Mouse (Mus musculus) embryonic facial prominence, embryonic 10.5 days (tissue): ENCODE measurements around the gene Krtap12-1. TPM values are rescaled to one million over a fixed set of nuclear protein-coding genes. Genes with fewer than 3 reads are reported as not detected.
"Not testable (repeated sequence)": the region's sequence is repeated elsewhere in the genome, so short reads cannot be mapped to it uniquely, and the experiment has no call there.

ENCODE experiments used
- DNase-seq: peaks from one replicate; pipeline ENCODE4 v3.0.0-alpha.2; 2017; ENCODE audit warnings: low spot score
- H3K27ac ChIP-seq: fragments of 300-500 bp; sonication (generic); replicated peaks from 2 replicates; pipeline ENCODE4 v1.5.1; 2016; ENCODE audit warnings: mild to moderate bottlenecking
- H3K27me3 ChIP-seq: fragments of 300-500 bp; sonication (generic); replicated peaks from 2 replicates; pipeline ENCODE4 v1.6.1; 2016; ENCODE audit warnings: low read depth, mild to moderate bottlenecking; ENCODE audit not compliant: poor library complexity, severe bottlenecking
- H3K36me3 ChIP-seq: fragments of 300-500 bp; sonication (generic); replicated peaks from 2 replicates; pipeline ENCODE4 v1.6.1; 2016; ENCODE audit warnings: mild to moderate bottlenecking, moderate library complexity
- H3K4me1 ChIP-seq: fragments of 300-500 bp; sonication (generic); 2 replicates; pipeline ENCODE4 v1.6.1; 2016
- H3K4me3 ChIP-seq: fragments of 300-500 bp; sonication (generic); 2 replicates; pipeline ENCODE4 v1.5.1; 2016; ENCODE audit warnings: mild to moderate bottlenecking, moderate library complexity
- H3K9me3 ChIP-seq: fragments of 300-500 bp; sonication (generic); 2 replicates; pipeline ENCODE4 v1.6.1; 2016; ENCODE audit warnings: mild to moderate bottlenecking
- WGBS: fragments of 180-500 bp; shearing (Covaris S2); methylation state at CpG from one replicate; pipeline ENCODE4 v1.1.7; 2016; 5-methylcytosine and 5-hydroxymethylcytosine counted together
- polyA plus RNA-seq: library from polyadenylated mRNA; unstranded; fragments of >200 nt; fragmentation: Nextera tagmentation; extraction: Ambion mirVana; gene quantifications from 2 replicates; pipeline ENCODE4 v1.2.1, GENCODE M21; 2016

The Krtap12-1 gene
- polyA plus RNA-seq, 1 experiment from 2014 or later, result not detected

DNA sequence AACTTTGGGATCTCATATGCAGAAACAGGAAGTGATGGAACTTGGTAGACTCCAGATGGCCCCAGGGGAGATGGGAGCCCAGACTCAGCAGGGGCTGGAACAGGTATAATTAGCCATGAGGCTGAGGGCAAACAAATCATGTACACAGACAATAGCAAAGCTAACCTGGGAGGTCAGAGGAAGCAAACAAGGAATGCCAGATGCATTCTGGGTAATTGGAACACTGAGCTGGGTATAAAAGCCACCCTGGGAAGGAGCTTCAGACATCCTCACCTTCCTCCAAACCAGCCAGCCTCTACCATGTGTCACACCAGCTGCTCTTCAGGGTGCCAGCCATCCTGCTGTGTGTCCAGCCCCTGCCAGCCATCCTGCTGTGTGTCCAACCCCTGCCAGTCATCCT lies 9.2 kb upstream of the Krtap12-1 start, which contains the start of gene Gm10024:
Gene Gm10024, plus strand, starts transcription at position 301 of the 400 bp plus-strand sequence.
- not testable (repeated sequence) for H3K27me3 ChIP-seq, H3K36me3 ChIP-seq, DNase-seq, H3K4me1 ChIP-seq, H3K27ac ChIP-seq, H3K4me3 ChIP-seq
- H3K9me3 ChIP-seq, result peaks cover 15% of the 10 kb centered on the region; the same call in 1 of the 2 replicates

GRCm38 (mm10) chr10:77713734-77714133 lies 6.7 kb upstream of the Krtap12-1 start:
- Histone ChIP-seq H3K4me3 (no peak overlapping the region), H3K9me3 (peaks cover 8% of the 10 kb centered on the region; the same call in 1 of the 2 replicates)

DNA sequence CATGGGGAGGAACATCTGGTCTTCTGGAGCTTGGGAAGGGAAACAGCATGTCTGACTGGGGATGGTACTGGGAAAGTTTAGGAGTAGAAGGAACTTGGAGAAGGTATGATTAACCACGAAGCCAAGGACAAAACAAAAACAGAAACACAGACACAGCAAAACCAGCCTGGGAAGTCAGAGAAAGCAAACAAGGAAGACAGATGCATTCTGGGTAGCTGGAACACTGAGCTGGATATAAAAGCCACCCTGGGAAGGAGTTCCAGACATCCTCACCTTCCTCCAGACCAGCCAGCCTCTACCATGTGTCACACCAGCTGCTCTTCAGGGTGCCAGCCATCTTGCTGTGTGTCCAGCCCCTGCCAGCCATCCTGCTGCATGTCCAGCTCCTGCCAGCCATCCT lies 4.9 kb upstream of the Krtap12-1 start, which contains the start of gene Gm10142:
Gene Gm10142, plus strand, starts transcription at position 301 of the 400 bp plus-strand sequence.
- Histone ChIP-seq H3K4me3 (no peak within 1 kb of the TSS), H3K36me3 (no peaks in the 10 kb centered on the region), H3K27ac (no peak within 1 kb of the TSS), H3K27me3 (no peaks in the 10 kb centered on the region), H3K4me1 (no peaks in the 10 kb centered on the region), H3K9me3 (peaks cover 10% of the 10 kb centered on the region; the same call in 1 of the 2 replicates)
- 85% methylated on average over 1 of the region's 1 CpGs for WGBS
- DNase-seq, result no peak

More at GRCm38 (mm10) chr10:77713734-77714133, 6.7 kb upstream of the Krtap12-1 start:
- no peaks in the 10 kb centered on the region for H3K27me3 ChIP-seq
- no peaks in the 10 kb centered on the region for H3K36me3 ChIP-seq
- WGBS, result 63% methylated on average over 4 of the region's 4 CpGs
- H3K4me1 ChIP-seq, result no peaks in the 10 kb centered on the region
- no peak for DNase-seq
- H3K27ac ChIP-seq, result no peak overlapping the region

DNA sequence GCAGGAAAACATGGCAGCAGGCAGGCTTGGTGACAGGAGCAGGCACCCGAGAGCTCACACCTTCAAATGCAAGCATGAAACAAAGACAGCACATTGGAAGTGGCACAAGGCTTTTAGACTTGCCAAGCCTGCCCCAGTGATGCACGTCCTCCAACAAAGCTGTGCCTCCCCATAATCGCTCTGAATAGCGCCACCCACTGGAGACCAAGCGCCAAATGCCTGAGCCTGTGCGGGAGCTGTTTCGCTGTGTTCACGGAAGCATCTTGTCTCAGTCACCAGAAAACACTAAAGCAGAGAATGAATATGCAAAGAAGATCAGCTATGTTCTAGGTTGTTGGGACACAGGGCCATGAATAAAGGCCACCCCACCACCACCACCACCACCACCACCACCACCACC lies 4.5 kb downstream of the Krtap12-1 start:
- Histone ChIP-seq H3K4me1 (no peaks in the 10 kb centered on the region), H3K9me3 (peaks cover 5% of the 10 kb centered on the region; the same call in 1 of the 2 replicates), H3K4me3 (no peak overlapping the region), H3K36me3 (no peaks in the 10 kb centered on the region), H3K27ac (no peak overlapping the region), H3K27me3 (no peaks in the 10 kb centered on the region)
- no peak for DNase-seq
- 79% methylated on average over 8 of the region's 8 CpGs for WGBS

DNA sequence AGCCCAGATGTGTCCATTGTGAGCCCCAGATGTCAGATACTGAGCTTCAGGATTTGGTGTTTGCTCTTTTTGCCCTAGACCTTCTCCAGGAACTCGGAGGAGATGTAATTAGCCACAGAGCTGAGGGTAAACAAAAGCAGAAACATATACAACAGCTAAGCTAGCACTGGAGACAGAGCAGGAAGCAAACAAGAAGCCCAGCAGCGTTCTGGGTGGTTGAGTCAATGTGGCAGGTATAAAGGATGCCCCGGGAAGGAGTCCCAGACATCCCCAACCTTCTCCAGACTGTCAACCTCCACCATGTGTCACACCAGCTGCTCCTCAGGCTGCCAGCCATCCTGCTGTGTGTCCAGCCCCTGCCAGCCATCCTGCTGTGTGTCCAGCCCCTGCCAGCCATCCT lies 5.8 kb downstream of the Krtap12-1 start, which contains the start of gene Gm10100:
Gene Gm10100, plus strand, starts transcription at position 301 of the 400 bp plus-strand sequence.
- 38% methylated on average over 3 of the region's 3 CpGs for WGBS
- Histone ChIP-seq H3K27me3 (no peaks in the 10 kb centered on the region), H3K4me1 (no peaks in the 10 kb centered on the region), H3K4me3 (no peak within 1 kb of the TSS), H3K36me3 (no peaks in the 10 kb centered on the region), H3K27ac (no peak within 1 kb of the TSS), H3K9me3 (no peaks in the 10 kb centered on the region)
- DNase-seq, result no peak

- DNase-seq, result no peak
- H3K4me3 ChIP-seq, result no peak overlapping the region
- H3K27ac ChIP-seq, result no peak overlapping the region
- no peaks in the 10 kb centered on the region for H3K27me3 ChIP-seq
- H3K9me3 ChIP-seq, result no peaks in the 10 kb centered on the region
- no peaks in the 10 kb centered on the region for H3K4me1 ChIP-seq
- H3K36me3 ChIP-seq, result no peaks in the 10 kb centered on the region
- WGBS, result 65% methylated on average over 4 of the region's 4 CpGs
Measured at GRCm38 (mm10) chr10:77728280-77728679, 7.9 kb downstream of the Krtap12-1 start.

- DNase-seq, result peak; percentile 30
- H3K36me3 ChIP-seq, result no peaks in the 10 kb centered on the region
- H3K27ac ChIP-seq, result no peak overlapping the region
- WGBS, result 56% methylated on average over 4 of the region's 4 CpGs
- no peaks in the 10 kb centered on the region for H3K27me3 ChIP-seq
- no peaks in the 10 kb centered on the region for H3K4me1 ChIP-seq
- H3K4me3 ChIP-seq, result no peak overlapping the region
- H3K9me3 ChIP-seq, result no peaks in the 10 kb centered on the region
Measured at GRCm38 (mm10) chr10:77729241-77729640, 8.8 kb downstream of the Krtap12-1 start.

GRCm38 (mm10) chr10:77735928-77736327 lies 15.5 kb downstream of the Krtap12-1 start:
- Histone ChIP-seq H3K27me3 (no peaks in the 10 kb centered on the region), H3K4me3 (no peak overlapping the region), H3K4me1 (peaks cover 8% of the 10 kb centered on the region; the same call in 1 of the 2 replicates), H3K36me3 (no peaks in the 10 kb centered on the region; the same call in 1 of the 2 replicates), H3K9me3 (peaks cover 10% of the 10 kb centered on the region; the same call in 1 of the 2 replicates), H3K27ac (no peak overlapping the region)
- 82% methylated on average over 1 of the region's 1 CpGs for whole genome bisulfite sequencing
- no peak for DNase-seq

GRCm38 (mm10) chr10:77738929-77739328 lies 18.5 kb downstream of the Krtap12-1 start:
- WGBS, result 90% methylated on average over 4 of the region's 4 CpGs
- Histone ChIP-seq H3K36me3 (no peaks in the 10 kb centered on the region; the same call in 1 of the 2 replicates), H3K27me3 (no peaks in the 10 kb centered on the region), H3K9me3 (peaks cover 10% of the 10 kb centered on the region; the same call in 1 of the 2 replicates), H3K4me3 (no peak overlapping the region), H3K27ac (no peak overlapping the region), H3K4me1 (peaks cover 24% of the 10 kb centered on the region)
- no peak for DNase-seq

- 48% methylated on average over 5 of the region's 5 CpGs for WGBS
- H3K4me1 ChIP-seq, result peaks cover 24% of the 10 kb centered on the region
Measured at GRCm38 (mm10) chr10:77741924-77742688, 21.7 kb downstream of the Krtap12-1 start, which contains the start of gene Gm18596. Gene Gm18596 (minus strand): TSS chr10:77742638.

GRCm38 (mm10) chr10:77750686-77751085 lies 30.3 kb downstream of the Krtap12-1 start:
- H3K9me3 ChIP-seq, H3K27me3 ChIP-seq, DNase-seq, H3K36me3 ChIP-seq, H3K27ac ChIP-seq, H3K4me3 ChIP-seq: not testable (repeated sequence)
- peaks cover 20% of the 10 kb centered on the region for H3K4me1 ChIP-seq
- 72% methylated on average over 1 of the region's 1 CpGs for WGBS

More at GRCm38 (mm10) chr10:77741924-77742688, 21.7 kb downstream of the Krtap12-1 start, which contains the start of gene Gm18596:
- not testable (repeated sequence) for H3K27ac ChIP-seq, H3K36me3 ChIP-seq, H3K27me3 ChIP-seq, DNase-seq, H3K4me3 ChIP-seq, H3K9me3 ChIP-seq

GRCm38 (mm10) chr10:77751254-77751653 lies 30.9 kb downstream of the Krtap12-1 start, which contains the start of gene Gm9736:
Gene Gm9736 (minus strand): TSS chr10:77751354.
- H3K4me1 ChIP-seq, result peaks cover 20% of the 10 kb centered on the region
- WGBS, result 64% methylated on average over 1 of the region's 1 CpGs
- H3K9me3 ChIP-seq, H3K36me3 ChIP-seq, H3K27me3 ChIP-seq, H3K4me3 ChIP-seq, DNase-seq, H3K27ac ChIP-seq: not testable (repeated sequence)

DNA sequence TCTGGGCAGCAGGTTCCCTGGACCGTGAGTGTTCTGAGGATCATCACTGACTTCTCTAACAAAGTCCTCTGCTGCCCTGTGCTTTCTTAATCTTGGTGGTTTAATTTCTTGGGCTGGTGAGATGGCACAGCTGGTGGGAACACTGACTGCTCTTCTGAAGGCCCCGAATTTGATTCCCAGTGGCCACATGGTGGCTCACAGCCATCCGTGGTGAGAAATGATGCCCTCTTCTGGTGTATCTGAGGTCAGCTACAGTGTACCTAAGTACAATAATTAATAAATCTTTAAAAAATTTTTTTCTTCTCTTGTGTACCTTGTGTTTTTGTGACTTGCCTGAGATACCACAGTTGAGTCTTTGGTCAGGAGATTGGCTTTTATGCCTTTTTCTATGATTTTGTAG lies 31.9 kb downstream of the Krtap12-1 start:
- not testable (repeated sequence) for H3K27ac ChIP-seq, H3K4me3 ChIP-seq, H3K9me3 ChIP-seq, H3K27me3 ChIP-seq, H3K36me3 ChIP-seq, DNase-seq
- WGBS, result 66% methylated on average over 3 of the region's 3 CpGs
- H3K4me1 ChIP-seq, result peaks cover 20% of the 10 kb centered on the region
